Mouse (Mus musculus): ENCODE measurements around the gene Bcar1. TPM values are rescaled to one million over a fixed set of nuclear protein-coding genes. Genes with fewer than 3 reads are reported as not detected.

Gene Bcar1
- polyA plus RNA-seq, 1 experiment from 2014 or later = 22.6 TPM

DNA sequence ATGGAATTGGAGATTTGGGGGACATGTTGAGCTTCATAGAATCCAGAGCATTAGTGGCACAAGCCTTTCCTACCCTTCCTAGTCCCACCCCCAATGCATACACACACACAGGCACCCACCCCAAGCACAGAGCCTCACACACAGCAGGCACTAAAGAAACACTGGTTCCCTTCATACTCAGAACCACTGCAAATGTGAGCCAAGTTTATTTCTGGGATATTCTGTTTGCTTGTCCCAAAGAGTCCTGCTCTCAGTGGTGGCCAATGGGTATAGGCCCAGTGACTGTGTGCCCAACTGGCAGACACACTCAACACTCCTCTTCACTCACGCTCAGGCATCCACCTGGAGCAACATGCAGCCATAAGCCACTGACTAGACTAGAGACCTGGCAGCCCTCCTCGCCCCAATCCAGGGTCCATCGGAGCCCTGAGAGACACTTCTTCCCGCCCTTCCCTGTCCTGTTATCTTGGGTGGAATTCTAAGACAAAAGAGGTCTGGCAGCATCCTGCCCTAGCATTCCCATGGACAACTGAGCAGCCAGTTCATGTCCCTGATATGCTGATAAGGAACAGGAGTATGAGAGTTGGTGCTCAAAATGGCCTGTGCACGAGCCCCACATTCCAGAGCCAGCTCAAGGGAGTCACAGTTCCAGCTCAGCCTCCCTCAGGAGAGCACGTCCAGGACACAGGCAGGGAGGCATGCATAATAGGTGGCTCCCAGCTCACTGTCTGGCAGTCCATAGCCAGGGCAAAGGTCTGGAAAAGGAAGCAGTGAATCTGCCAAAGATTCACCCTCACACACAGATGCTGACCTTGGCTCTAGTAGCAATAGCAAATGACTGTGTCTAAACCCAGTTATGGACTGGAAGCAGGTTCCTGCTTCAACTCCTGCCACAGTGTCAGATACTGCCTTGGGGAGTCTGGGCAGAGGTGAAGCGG lies 14.1 kb downstream of the Bcar1 start:
- WGBS = 46% methylated on average over 7 of the region's 7 CpGs
- H3K27me3 ChIP-seq (ENCODE audit: control insufficient read depth, insufficient read depth, low read length) = no peaks in the 10 kb centered on the region
- DNase-seq (ENCODE audit: low spot score) (peak; percentile 13), ATAC-seq (ENCODE audit: low FRiP score, low TSS enrichment) (no peak)
- peaks cover 40% of the 10 kb centered on the region for H3K4me1 ChIP-seq (replicated peaks; ENCODE audit: control insufficient read depth, insufficient read depth)
- H3K4me2 ChIP-seq (replicated peaks; ENCODE audit: low read depth) = peak overlapping the region; percentile 79
- H3K9ac ChIP-seq (ENCODE audit: low read length) = no peak overlapping the region
- H3K27ac ChIP-seq (replicated peaks) = peak overlapping the region; percentile 20; the same call in 1 of the 2 replicates
- no peaks in the 10 kb centered on the region for H3K9me3 ChIP-seq (ENCODE audit: control insufficient read depth, low read length)
- H3K4me3 ChIP-seq (ENCODE audit: low read depth, low read length) = no peak overlapping the region
- TF ChIP-seq CTCF (IDR thresholded peaks at IDR 0.05; ENCODE audit: low read depth) (no peak), EP300 (optimal IDR thresholded peaks at IDR 0.05) (no peak)
- H3K36me3 ChIP-seq (ENCODE audit: control insufficient read depth, insufficient read depth, low read length) = no peaks in the 10 kb centered on the region

DNA sequence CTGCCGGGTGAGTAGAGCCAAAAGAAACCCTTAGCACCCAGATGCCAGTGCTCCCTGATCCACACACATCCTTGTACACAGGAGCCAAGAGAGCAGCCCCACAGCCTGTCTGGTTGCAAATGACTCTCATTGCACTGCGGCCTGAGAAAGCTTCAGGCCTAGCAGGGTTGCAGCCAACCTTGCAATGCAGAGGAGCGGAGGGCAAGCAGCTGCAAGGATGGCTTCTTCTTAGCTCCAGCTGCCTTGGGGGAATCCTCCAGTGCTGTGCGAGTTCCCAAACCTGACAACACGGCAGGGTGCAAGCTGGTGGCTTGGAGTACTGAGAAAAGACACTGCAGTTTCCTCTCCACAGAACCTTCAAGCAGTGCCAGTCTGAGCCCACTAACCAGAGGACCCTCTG lies 15.1 kb downstream of the Bcar1 start:
- H3K4me2 ChIP-seq (replicated peaks; ENCODE audit: low read depth) = no peak overlapping the region
- no peak for TF ChIP-seq CTCF (IDR thresholded peaks at IDR 0.05; ENCODE audit: low read depth)
- no peak for TF ChIP-seq EP300 (optimal IDR thresholded peaks at IDR 0.05)
- H3K27me3 ChIP-seq (ENCODE audit: control insufficient read depth, insufficient read depth, low read length) = no peaks in the 10 kb centered on the region
- H3K4me1 ChIP-seq (replicated peaks; ENCODE audit: control insufficient read depth, insufficient read depth) = peaks cover 36% of the 10 kb centered on the region
- 71% methylated on average over 5 of the region's 5 CpGs for WGBS
- no peaks in the 10 kb centered on the region for H3K9me3 ChIP-seq (ENCODE audit: control insufficient read depth, low read length)
- H3K27ac ChIP-seq (replicated peaks) = 0 out of 2 replicates have a peak overlapping the region, but pooled peaks have one; percentile 2
- H3K4me3 ChIP-seq (ENCODE audit: low read depth, low read length) = no peak overlapping the region
- DNase-seq (ENCODE audit: low spot score) (no peak), ATAC-seq (ENCODE audit: low FRiP score, low TSS enrichment) (no peak)
- no peak overlapping the region for H3K9ac ChIP-seq (ENCODE audit: low read length)
- H3K36me3 ChIP-seq (ENCODE audit: control insufficient read depth, insufficient read depth, low read length) = no peaks in the 10 kb centered on the region

DNA sequence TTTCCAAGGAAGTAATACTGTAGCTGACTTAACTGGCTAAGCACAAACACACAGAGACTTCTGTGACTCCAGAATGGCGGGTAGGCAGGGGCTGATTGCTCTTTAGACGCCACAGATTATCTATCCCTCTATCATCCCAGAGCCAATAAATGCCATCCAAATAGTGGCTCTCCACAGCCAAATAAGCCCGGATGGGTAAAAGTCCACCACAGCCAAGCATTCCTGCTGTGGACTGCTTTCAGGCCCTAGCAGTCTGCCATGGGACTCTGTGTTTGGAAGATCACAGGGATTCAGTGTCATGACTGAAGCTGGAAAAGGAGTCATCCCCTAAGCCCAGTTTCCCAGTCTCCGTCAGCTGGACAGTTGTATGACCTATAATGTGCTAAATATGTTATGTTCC lies 16.1 kb downstream of the Bcar1 start:
- Histone ChIP-seq H3K9me3 (ENCODE audit: control insufficient read depth, low read length) (no peaks in the 10 kb centered on the region), H3K4me3 (ENCODE audit: low read depth, low read length) (no peak overlapping the region), H3K27ac (replicated peaks) (peak overlapping the region; percentile 89; the same call in 1 of the 2 replicates), H3K4me2 (replicated peaks; ENCODE audit: low read depth) (no peak overlapping the region), H3K36me3 (ENCODE audit: control insufficient read depth, insufficient read depth, low read length) (no peaks in the 10 kb centered on the region), H3K4me1 (replicated peaks; ENCODE audit: control insufficient read depth, insufficient read depth) (peaks cover 30% of the 10 kb centered on the region), H3K9ac (ENCODE audit: low read length) (no peak overlapping the region), H3K27me3 (ENCODE audit: control insufficient read depth, insufficient read depth, low read length) (no peaks in the 10 kb centered on the region)
- 63% methylated on average over 4 of the region's 4 CpGs for WGBS
- no peak for ATAC-seq (ENCODE audit: low FRiP score, low TSS enrichment)
- TF ChIP-seq CTCF (IDR thresholded peaks at IDR 0.05; ENCODE audit: low read depth) (no peak), EP300 (optimal IDR thresholded peaks at IDR 0.05) (no peak)
- DNase-seq (ENCODE audit: low spot score) = no peak

DNA sequence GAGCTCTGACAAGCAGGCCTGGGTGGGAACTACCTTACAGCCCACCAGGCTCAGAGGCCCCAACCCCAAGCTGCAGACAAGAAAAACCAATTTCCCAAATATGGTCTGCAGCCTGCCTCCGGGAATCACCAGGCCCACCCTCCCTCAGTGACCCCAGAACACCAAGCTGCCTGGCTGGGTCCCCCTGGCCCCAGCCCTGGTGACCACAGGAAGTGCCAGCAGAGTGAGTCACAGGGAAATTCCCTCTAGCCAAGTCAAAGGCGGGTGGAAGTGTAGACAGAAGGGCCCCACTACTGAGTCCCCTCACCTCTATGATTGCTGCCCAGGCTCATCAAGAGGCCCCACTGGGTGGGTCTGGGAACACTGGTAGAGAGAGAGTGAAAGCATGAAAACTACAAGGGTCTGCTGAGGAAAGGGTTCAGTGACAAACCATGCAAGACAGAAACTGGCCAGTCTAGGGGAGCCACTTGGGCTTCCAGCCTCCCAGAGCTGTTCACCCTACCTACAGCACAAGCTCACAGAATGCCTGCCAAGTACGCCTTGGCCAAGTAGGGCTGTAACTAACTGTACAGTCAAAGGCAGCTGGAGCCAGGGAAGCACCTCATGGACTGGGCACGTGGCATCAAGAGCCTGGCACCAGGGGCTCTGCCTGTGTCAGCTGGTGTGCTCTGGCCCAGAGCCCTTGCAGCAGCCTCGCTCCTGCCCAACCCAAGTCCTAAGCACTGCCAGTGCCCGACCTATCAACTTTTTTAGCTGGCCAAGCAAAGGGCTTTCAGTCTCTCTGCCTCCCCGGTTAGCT lies 17.3 kb downstream of the Bcar1 start:
- no peaks in the 10 kb centered on the region for H3K27me3 ChIP-seq (ENCODE audit: control insufficient read depth, insufficient read depth, low read length)
- 39% methylated on average over 7 of the region's 7 CpGs for WGBS
- no peak overlapping the region for H3K4me3 ChIP-seq (ENCODE audit: low read depth, low read length)
- TF ChIP-seq CTCF (IDR thresholded peaks at IDR 0.05; ENCODE audit: low read depth) (no peak), EP300 (optimal IDR thresholded peaks at IDR 0.05) (no peak)
- DNase-seq (ENCODE audit: low spot score) = peak; percentile 79
- H3K9ac ChIP-seq (ENCODE audit: low read length) = peak overlapping the region; percentile 35; the same call in 1 of the 2 replicates
- no peaks in the 10 kb centered on the region for H3K9me3 ChIP-seq (ENCODE audit: control insufficient read depth, low read length)
- peak overlapping the region; percentile 89 for H3K27ac ChIP-seq (replicated peaks)
- ATAC-seq (ENCODE audit: low FRiP score, low TSS enrichment) = peak; percentile 85
- H3K4me1 ChIP-seq (replicated peaks; ENCODE audit: control insufficient read depth, insufficient read depth) = peaks cover 30% of the 10 kb centered on the region
- H3K36me3 ChIP-seq (ENCODE audit: control insufficient read depth, insufficient read depth, low read length) = no peaks in the 10 kb centered on the region
- peak overlapping the region; percentile 3; the same call in 1 of the 2 replicates for H3K4me2 ChIP-seq (replicated peaks; ENCODE audit: low read depth)

DNA sequence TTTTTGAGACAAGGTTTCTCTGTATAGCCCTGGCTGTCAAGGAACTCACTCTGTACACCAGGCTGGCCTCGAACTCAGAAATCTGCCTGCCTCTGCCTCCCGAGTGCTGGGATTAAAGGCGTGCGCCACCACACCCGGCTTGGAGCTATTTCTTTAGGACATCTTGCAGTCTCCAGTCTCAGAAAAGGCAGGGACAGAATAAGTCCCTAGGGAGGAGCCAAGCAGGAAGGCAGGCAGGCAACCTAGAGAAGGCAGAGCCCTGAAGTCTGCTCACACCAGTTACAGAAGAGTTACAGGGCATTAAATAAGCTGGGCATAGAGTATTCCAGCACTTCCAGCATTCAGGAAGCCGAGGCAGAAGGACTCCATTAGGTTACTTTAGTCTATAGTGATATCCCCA lies 18.3 kb downstream of the Bcar1 start:
- Histone ChIP-seq H3K9ac (ENCODE audit: low read length) (no peak overlapping the region), H3K9me3 (ENCODE audit: control insufficient read depth, low read length) (no peaks in the 10 kb centered on the region), H3K36me3 (ENCODE audit: control insufficient read depth, insufficient read depth, low read length) (peaks cover 4% of the 10 kb centered on the region; the same call in 1 of the 2 replicates), H3K4me2 (replicated peaks; ENCODE audit: low read depth) (no peak overlapping the region), H3K27ac (replicated peaks) (no peak overlapping the region), H3K4me3 (ENCODE audit: low read depth, low read length) (no peak overlapping the region), H3K27me3 (ENCODE audit: control insufficient read depth, insufficient read depth, low read length) (no peaks in the 10 kb centered on the region), H3K4me1 (replicated peaks; ENCODE audit: control insufficient read depth, insufficient read depth) (peaks cover 24% of the 10 kb centered on the region)
- DNase-seq (ENCODE audit: low spot score) (no peak), ATAC-seq (ENCODE audit: low FRiP score, low TSS enrichment) (no peak)
- 84% methylated on average over 6 of the region's 6 CpGs for WGBS
- no peak for TF ChIP-seq EP300 (optimal IDR thresholded peaks at IDR 0.05)
- no peak for TF ChIP-seq CTCF (IDR thresholded peaks at IDR 0.05; ENCODE audit: low read depth)

All from stomach, postnatal 0 days (tissue).